Mouse (Mus musculus): ENCODE results near the gene Kcnk5. TPM values are rescaled to one million over a fixed set of nuclear protein-coding genes. Genes with fewer than 3 reads are reported as not detected.

The Kcnk5 gene
- 5.0 TPM for polyA plus RNA-seq (2014; fragmentation: Illumina TruSeq; extraction: RNeasy Lipid Tissue Mini Kit (QIAGEN cat#74804); ENCODE audit: insufficient read depth, low read depth, low replicate concordance)

GRCm38 (mm10) chr14:20181466-20181921 is at the start of gene Kcnk5:
Gene Kcnk5, minus strand, starts transcription at chr14:20181809.

GRCm38 (mm10) chr14:20138484-20139355 is 42.9 kb downstream of the Kcnk5 start, which contains the start of gene Saysd1:
Gene Saysd1, minus strand, starts transcription at chr14:20138534.

Other genes with a start within 250 kb of the Kcnk5 start
- gene Gng2, start 204.2 kb downstream of the Kcnk5 start, polyA plus RNA-seq (2014; fragmentation: Illumina TruSeq; extraction: RNeasy Lipid Tissue Mini Kit (QIAGEN cat#74804); ENCODE audit: insufficient read depth, low read depth, low replicate concordance): 29.2 TPM
- 14.3 TPM for gene Saysd1, start 43.3 kb downstream of the Kcnk5 start, polyA plus RNA-seq (2014; fragmentation: Illumina TruSeq; extraction: RNeasy Lipid Tissue Mini Kit (QIAGEN cat#74804); ENCODE audit: insufficient read depth, low read depth, low replicate concordance)
- not detected for gene Kcnk16, start 87.4 kb upstream of the Kcnk5 start, polyA plus RNA-seq (2014; fragmentation: Illumina TruSeq; extraction: RNeasy Lipid Tissue Mini Kit (QIAGEN cat#74804); ENCODE audit: insufficient read depth, low read depth, low replicate concordance)
- gene Nudt13, start 112.9 kb upstream of the Kcnk5 start, polyA plus RNA-seq (2014; fragmentation: Illumina TruSeq; extraction: RNeasy Lipid Tissue Mini Kit (QIAGEN cat#74804); ENCODE audit: insufficient read depth, low read depth, low replicate concordance): 17.6 TPM
- 11.6 TPM for gene Ecd, start 166.3 kb upstream of the Kcnk5 start, polyA plus RNA-seq (2014; fragmentation: Illumina TruSeq; extraction: RNeasy Lipid Tissue Mini Kit (QIAGEN cat#74804); ENCODE audit: insufficient read depth, low read depth, low replicate concordance)
- 17.4 TPM for gene Fam149b, start 166.4 kb upstream of the Kcnk5 start, polyA plus RNA-seq (2014; fragmentation: Illumina TruSeq; extraction: RNeasy Lipid Tissue Mini Kit (QIAGEN cat#74804); ENCODE audit: insufficient read depth, low read depth, low replicate concordance)
- gene Dnajc9, start 207.1 kb upstream of the Kcnk5 start, polyA plus RNA-seq (2014; fragmentation: Illumina TruSeq; extraction: RNeasy Lipid Tissue Mini Kit (QIAGEN cat#74804); ENCODE audit: insufficient read depth, low read depth, low replicate concordance): 30.7 TPM
- 67.1 TPM for gene Mrps16, start 211.8 kb upstream of the Kcnk5 start, polyA plus RNA-seq (2014; fragmentation: Illumina TruSeq; extraction: RNeasy Lipid Tissue Mini Kit (QIAGEN cat#74804); ENCODE audit: insufficient read depth, low read depth, low replicate concordance)

All from lung, adult 10 weeks (tissue).